Mouse (Mus musculus) T-helper 1 cell (primary cell): ENCODE data around the gene Olfr592.
"Not testable (repeated sequence)": the region's sequence is repeated elsewhere in the genome, so short reads cannot be mapped to it uniquely, and the experiment has no call there.

Experiments
- in situ Hi-C: fragments of 300-600 bp; cut with MboI, MseI; formaldehyde crosslinking; loops from one replicate; pipeline ENCODE4 v1.15.1; 2025; ENCODE audit warnings: high pct_unique_total_duplicates

Olfr592 gene

GRCm38 (mm10) chr7:103184503-103184902 lies at the start of gene Olfr592:
Gene Olfr592, plus strand, starts transcription at chr7:103184803.
- in situ Hi-C loops, result not testable (repeated sequence)

GRCm38 (mm10) chr7:103140579-103140978 lies 44.0 kb upstream of the Olfr592 start, which contains the start of gene Olfr588-ps1:
Gene Olfr588-ps1, plus strand, starts transcription at chr7:103140879.
- in situ Hi-C loops, result no loop called here

- in situ Hi-C loops, result no loop called here
Measured at GRCm38 (mm10) chr7:103156256-103156655, 28.3 kb upstream of the Olfr592 start, which contains the start of gene Olfr589. Gene Olfr589, minus strand, starts transcription at chr7:103156356.

GRCm38 (mm10) chr7:103169697-103170096 lies 14.9 kb upstream of the Olfr592 start:
- in situ Hi-C loops, result no loop called here

- in situ Hi-C loops, result no loop called here
Measured at GRCm38 (mm10) chr7:103178240-103178639, 6.4 kb upstream of the Olfr592 start, which contains the start of gene Olfr591. Gene Olfr591, minus strand, starts transcription at chr7:103178340.

- in situ Hi-C loops, result no loop called here
Measured at GRCm38 (mm10) chr7:103211562-103211961, 27.0 kb downstream of the Olfr592 start, which contains the start of gene Olfr593. Gene Olfr593, plus strand, starts transcription at chr7:103211862.

GRCm38 (mm10) chr7:103212050-103212449 lies 27.4 kb downstream of the Olfr592 start:
- in situ Hi-C loops, result not testable (repeated sequence)

- in situ Hi-C loops, result no loop called here
Measured at GRCm38 (mm10) chr7:103216696-103217095, 32.1 kb downstream of the Olfr592 start, which contains the start of gene Olfr594. Gene Olfr594, plus strand, starts transcription at chr7:103216996.
